Mouse (Mus musculus) embryonic facial prominence, embryonic 12.5 days (tissue): Measurements from ENCODE around the gene Nfkbil1. TPM values are rescaled to one million over a fixed set of nuclear protein-coding genes. Genes with fewer than 3 reads are reported as not detected.

Experiments
- ATAC-seq: fragments of 200-750 bp; cut with Nextera tagmentation; 2 replicates; pipeline ENCODE4 v1.8.0; 2017; ENCODE audit not compliant: insufficient number of reproducible peaks, insufficient read depth, low FRiP score, low TSS enrichment
- H3K27ac ChIP-seq: fragments of 300-500 bp; sonication (generic); 2 replicates; pipeline ENCODE4 v1.5.1; 2016; ENCODE audit warnings: mild to moderate bottlenecking
- H3K27me3 ChIP-seq: fragments of 300-500 bp; sonication (generic); 2 replicates; pipeline ENCODE4 v1.6.1; 2016; ENCODE audit warnings: mild to moderate bottlenecking, moderate library complexity
- H3K36me3 ChIP-seq: fragments of 300-500 bp; sonication (generic); 2 replicates; pipeline ENCODE4 v1.6.1; 2016; ENCODE audit warnings: mild to moderate bottlenecking
- H3K4me1 ChIP-seq: fragments of 300-500 bp; sonication (generic); 2 replicates; pipeline ENCODE4 v1.6.1; 2016
- H3K4me2 ChIP-seq: fragments of 300-500 bp; sonication (generic); replicated peaks from 2 replicates; pipeline ENCODE4 v1.6.1; 2016; ENCODE audit warnings: mild to moderate bottlenecking, moderate library complexity
- H3K4me3 ChIP-seq: fragments of 300-500 bp; sonication (generic); 2 replicates; pipeline ENCODE4 v1.5.1; 2016; ENCODE audit warnings: mild to moderate bottlenecking
- H3K9ac ChIP-seq: fragments of 300-500 bp; sonication (generic); 2 replicates; pipeline ENCODE4 v1.6.1; 2016; ENCODE audit warnings: mild to moderate bottlenecking, moderate library complexity
- H3K9me3 ChIP-seq: fragments of 300-500 bp; sonication (generic); 2 replicates; pipeline ENCODE4 v1.6.1; 2016; ENCODE audit warnings: mild to moderate bottlenecking, moderate library complexity
- WGBS: fragments of 180-500 bp; shearing (Covaris S2); methylation state at CpG from one replicate; pipeline ENCODE4 v1.1.7; 2016; 5-methylcytosine and 5-hydroxymethylcytosine counted together
- polyA plus RNA-seq: library from polyadenylated mRNA; unstranded; fragments of >200 nt; fragmentation: Nextera tagmentation; extraction: Ambion mirVana; gene quantifications from 2 replicates; pipeline ENCODE4 v1.2.1, GENCODE M21; 2016

Nfkbil1 gene
- polyA plus RNA-seq, 1 experiment from 2014 or later = 13.0 TPM

DNA sequence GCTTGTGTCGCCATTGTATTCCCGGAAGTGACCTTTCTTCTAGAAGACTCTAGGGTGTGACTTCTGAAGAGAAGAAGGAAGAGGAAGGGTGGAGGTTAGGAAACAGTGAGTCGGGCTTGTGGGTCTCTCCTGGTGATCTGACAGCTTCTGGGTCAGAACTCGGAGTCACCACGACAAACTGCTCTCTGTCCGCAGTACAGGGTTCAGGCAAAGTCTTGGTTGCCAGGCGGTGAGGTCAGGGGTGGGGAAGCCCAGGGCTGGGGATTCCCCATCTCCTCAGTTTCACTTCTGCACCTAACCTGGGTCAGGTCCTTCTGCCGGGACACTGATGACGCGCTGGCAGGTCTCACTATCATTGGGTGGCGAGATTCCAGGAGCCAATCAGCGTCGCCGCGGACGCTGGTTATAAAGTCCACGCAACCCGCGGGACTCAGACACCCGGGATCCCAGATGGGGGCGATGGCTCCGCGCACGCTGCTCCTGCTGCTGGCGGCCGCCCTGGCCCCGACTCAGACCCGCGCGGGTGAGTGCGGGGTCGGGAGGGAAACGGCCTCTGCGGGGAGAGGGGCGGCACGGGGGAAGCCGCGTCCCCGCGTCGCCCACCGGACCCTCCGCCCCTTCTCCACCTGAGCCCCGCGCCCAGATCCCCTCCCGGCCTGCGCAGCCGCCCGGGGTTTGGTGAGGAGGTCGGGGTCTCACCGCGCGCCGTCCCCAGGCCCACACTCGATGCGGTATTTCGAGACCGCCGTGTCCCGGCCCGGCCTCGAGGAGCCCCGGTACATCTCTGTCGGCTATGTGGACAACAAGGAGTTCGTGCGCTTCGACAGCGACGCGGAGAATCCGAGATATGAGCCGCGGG is 27.3 kb upstream of the Nfkbil1 start, which contains the start of gene H2-D1:
H2-D1 (plus strand) TSS at position 67 of the 859 bp plus-strand sequence.
- no peaks in the 10 kb centered on the region for H3K9me3 ChIP-seq
- no peak within 1 kb of the TSS for H3K27ac ChIP-seq
- WGBS = under 1% methylated on average over 73 of the region's 73 CpGs
- ATAC-seq = peak; percentile 86
- H3K36me3 ChIP-seq = no peaks in the 10 kb centered on the region
- no peaks in the 10 kb centered on the region; the same call in 1 of the 2 replicates for H3K4me1 ChIP-seq
- peak within 1 kb of the TSS; percentile 99 for H3K4me2 ChIP-seq
- H3K27me3 ChIP-seq = peaks cover 50% of the 10 kb centered on the region
- peak within 1 kb of the TSS; percentile 59 for H3K9ac ChIP-seq
- H3K4me3 ChIP-seq = peak within 1 kb of the TSS; percentile 61

DNA sequence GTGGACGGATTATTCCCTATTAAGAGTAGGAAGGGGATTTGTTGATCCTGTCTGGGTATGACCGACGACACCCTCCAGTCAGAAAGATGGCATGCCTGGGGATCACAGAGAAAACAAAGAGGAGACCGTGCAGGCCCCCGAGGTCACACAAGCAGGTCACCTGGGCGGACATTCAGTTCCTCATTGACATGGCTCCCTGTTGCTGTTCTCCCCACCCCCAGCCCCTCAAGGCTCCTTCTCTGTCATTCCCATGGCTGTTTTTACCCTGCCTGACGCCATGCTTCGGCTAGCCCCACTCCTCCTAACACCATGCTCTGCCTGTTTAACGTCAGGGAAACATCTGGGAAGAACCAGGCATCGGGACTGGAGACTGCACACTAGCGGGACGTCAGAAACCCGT is 26.1 kb upstream of the Nfkbil1 start:
- H3K27me3 ChIP-seq = peaks cover 50% of the 10 kb centered on the region
- no peak for ATAC-seq
- WGBS = 69% methylated on average over 13 of the region's 13 CpGs

DNA sequence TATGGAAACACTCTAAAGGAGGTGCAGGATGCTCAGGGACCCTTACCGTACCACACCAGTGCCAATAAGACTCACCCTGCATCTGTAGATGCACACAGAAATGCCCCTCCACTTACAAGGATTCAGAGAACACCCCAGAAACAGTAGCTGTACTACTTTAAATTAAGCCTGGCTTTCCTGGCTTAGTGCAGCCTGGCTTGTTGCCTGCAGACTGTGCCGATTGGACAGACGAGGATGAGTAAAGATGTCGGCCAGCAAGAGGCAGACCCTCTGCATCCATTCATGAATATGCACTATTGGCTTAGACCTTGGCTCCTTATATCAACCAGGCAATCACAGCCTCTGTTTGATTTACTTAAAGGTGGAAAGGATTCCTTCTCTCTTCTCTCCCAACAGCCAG is 24.0 kb upstream of the Nfkbil1 start:
- no peak overlapping the region for H3K4me3 ChIP-seq
- no peak overlapping the region for H3K9ac ChIP-seq
- no peaks in the 10 kb centered on the region for H3K36me3 ChIP-seq
- H3K4me2 ChIP-seq = no peak overlapping the region
- no peak for ATAC-seq
- WGBS = 75% methylated on average over 4 of the region's 4 CpGs
- no peaks in the 10 kb centered on the region for H3K9me3 ChIP-seq
- no peaks in the 10 kb centered on the region; the same call in 1 of the 2 replicates for H3K4me1 ChIP-seq
- H3K27me3 ChIP-seq = peaks cover 41% of the 10 kb centered on the region
- no peak overlapping the region for H3K27ac ChIP-seq

More for the DNA sequence above, 26.1 kb upstream of the Nfkbil1 start:
- H3K4me3 ChIP-seq = no peak overlapping the region
- no peak overlapping the region for H3K9ac ChIP-seq
- no peaks in the 10 kb centered on the region for H3K9me3 ChIP-seq
- no peaks in the 10 kb centered on the region for H3K36me3 ChIP-seq
- no peak overlapping the region for H3K27ac ChIP-seq
- H3K4me1 ChIP-seq = no peaks in the 10 kb centered on the region; the same call in 1 of the 2 replicates
- no peak overlapping the region for H3K4me2 ChIP-seq

DNA sequence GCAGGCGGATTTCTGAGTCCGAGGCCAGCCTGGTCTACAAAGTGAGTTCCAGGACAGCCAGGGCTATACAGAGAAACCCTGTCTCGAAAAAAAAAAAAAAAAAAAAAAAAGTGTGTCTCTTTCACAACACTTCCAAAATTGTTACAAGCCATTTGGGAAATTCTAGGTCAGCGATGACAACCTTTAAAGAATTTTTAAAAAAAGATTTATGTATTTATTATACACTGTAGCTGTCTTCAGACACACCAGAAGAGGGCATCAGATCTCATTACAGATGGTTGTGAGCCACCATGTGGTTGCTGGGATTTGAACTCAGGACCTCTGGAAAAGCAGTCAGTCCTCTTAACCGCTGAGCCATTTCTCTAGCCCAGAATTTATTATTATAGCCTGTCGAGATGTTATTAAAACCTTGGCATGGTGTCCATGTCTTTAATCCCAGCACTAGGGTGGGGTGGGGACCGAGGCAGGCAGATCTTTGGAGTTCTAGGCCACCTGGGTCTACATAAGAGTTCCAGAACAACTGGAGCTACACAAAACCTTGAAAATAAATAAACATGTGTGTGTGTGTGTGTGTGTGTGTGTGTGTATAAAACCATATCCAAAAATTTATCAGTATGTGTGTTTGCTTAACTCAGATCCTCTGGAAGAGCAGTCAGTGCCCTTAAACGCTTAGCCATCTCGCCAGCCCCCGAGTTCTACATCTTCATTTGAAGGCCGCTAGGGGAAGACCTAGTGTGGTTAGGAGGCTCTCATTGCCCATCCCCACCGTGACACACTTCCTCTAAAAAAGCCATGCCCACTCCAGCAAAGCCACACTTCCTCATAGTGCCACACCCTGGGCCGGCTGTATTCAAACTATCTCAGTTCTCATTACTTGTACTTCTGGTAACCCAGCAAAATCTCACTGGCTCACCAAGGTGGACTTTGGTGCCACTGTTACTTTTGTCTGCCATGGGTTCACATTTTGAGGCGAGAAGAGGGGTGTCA is 23.2 kb upstream of the Nfkbil1 start:
- WGBS = 62% methylated on average over 13 of the region's 14 CpGs
- H3K27me3 ChIP-seq = peaks cover 32% of the 10 kb centered on the region

DNA sequence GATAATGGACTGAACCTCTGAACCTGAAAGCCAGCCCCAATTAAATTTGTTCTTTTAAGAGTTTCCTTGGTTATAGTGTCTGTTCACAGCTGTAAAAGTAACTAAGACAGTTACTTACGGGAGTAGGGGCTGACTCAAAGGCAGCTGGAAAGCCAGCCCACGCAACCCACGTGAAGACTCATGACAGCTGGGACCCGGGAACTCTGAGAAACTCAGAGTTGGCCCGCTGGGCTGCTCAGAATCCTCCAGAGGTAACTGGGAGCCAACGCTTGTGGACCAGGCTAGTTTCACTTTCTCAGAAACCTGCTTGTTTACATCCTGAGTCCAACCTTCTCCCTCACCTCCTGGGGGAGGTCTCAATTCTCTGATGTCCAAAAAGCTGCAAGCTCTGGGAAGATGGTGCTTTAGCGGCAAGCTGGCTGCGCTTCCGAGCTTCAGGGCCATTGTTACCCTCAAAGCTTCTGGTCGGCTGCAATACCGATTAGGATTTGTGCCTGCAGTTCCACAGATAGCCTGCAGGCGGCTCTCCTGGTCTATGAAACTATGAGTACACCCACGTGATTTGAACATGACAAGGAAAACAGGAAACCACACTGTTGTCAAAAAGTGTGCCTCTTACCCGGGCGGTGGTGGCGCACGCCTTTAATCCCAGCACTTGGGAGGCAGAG is 22.4 kb upstream of the Nfkbil1 start:
- Histone ChIP-seq H3K36me3 (peaks cover 13% of the 10 kb centered on the region), H3K4me2 (0 out of 2 replicates have a peak overlapping the region, but pooled peaks have one; percentile 9), H3K4me1 (no peaks in the 10 kb centered on the region), H3K9ac (no peak overlapping the region), H3K9me3 (no peaks in the 10 kb centered on the region), H3K27ac (no peak overlapping the region), H3K27me3 (peaks cover 24% of the 10 kb centered on the region), H3K4me3 (0 out of 2 replicates have a peak overlapping the region, but pooled peaks have one; percentile 6)
- WGBS = 16% methylated on average over 17 of the region's 17 CpGs
- ATAC-seq = no peak

More for the DNA sequence above, 23.2 kb upstream of the Nfkbil1 start:
- no peak overlapping the region for H3K27ac ChIP-seq
- H3K9ac ChIP-seq = no peak overlapping the region
- H3K4me3 ChIP-seq = no peak overlapping the region
- no peaks in the 10 kb centered on the region for H3K9me3 ChIP-seq
- H3K4me2 ChIP-seq = no peak overlapping the region
- H3K36me3 ChIP-seq = peaks cover 5% of the 10 kb centered on the region
- no peak for ATAC-seq
- no peaks in the 10 kb centered on the region; the same call in 1 of the 2 replicates for H3K4me1 ChIP-seq

DNA sequence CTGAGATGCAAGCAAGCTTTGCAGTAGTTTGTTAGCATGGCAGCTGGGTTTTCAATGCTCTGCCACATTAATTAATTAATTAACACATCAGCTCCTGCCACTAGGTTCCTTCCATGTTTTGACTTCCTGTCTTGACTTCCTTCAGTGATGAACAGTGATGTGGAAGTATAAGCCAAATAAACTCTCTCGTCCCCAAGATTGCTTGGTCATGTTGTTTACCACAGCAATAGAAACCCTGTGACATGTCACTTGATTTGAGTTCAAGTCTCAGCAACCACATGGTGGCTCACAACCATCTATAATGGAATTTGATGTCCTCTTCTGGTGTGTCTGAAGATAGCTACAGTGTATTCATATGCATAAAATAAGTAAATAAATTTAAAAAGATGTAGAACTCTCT is 21.8 kb upstream of the Nfkbil1 start:
- H3K9me3 ChIP-seq = no peaks in the 10 kb centered on the region
- H3K27me3 ChIP-seq = peaks cover 19% of the 10 kb centered on the region; the same call in 1 of the 2 replicates
- no peak overlapping the region for H3K9ac ChIP-seq
- ATAC-seq = no peak
- WGBS = 80% methylated on average over 1 of the region's 1 CpGs
- H3K27ac ChIP-seq = no peak overlapping the region
- H3K4me3 ChIP-seq = no peak overlapping the region
- no peaks in the 10 kb centered on the region for H3K4me1 ChIP-seq
- no peak overlapping the region for H3K4me2 ChIP-seq
- H3K36me3 ChIP-seq = peaks cover 19% of the 10 kb centered on the region

DNA sequence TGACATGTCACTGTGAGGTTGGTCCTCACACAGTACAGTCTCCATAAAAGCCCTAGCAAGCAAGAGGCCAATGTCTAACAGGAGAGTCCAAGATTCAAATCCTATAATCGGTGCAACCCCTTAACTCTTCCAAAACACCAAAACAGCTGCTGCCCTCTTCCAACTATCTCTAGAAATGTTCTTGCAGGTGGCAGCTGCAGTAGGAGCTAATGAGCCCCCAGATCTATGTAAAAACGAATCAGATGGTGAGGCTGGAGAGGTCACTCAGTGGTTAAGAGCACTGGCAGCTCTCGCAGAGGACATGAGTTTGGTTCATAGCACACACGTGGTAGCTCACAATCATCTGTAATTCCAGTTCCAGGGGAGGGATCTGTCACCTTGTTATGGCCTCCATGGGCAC is 20.1 kb upstream of the Nfkbil1 start:
- 51% methylated on average over 4 of the region's 4 CpGs for WGBS

DNA sequence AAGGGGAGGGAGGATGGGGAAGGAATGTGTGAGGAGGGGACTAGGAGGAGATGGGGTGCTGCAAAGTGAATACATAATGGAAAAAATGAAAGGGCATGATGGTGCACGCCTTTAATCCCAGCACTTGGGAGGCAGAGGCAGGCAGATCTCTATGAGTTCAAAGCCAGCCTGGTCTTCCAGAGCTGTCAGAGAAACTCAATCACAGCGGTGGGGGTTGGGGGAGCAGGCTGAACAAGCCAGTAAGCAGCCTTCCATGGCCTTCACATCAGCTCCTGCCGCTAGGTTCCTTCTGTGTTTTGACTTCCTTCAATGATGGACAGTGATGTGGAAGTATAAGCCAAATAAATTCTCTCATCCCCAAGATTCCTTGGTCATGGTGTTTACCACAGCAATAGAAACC is 19.7 kb upstream of the Nfkbil1 start:
- ATAC-seq = no peak
- H3K9me3 ChIP-seq = no peaks in the 10 kb centered on the region
- WGBS = 75% methylated on average over 3 of the region's 3 CpGs

More for the DNA sequence above, 20.1 kb upstream of the Nfkbil1 start:
- H3K27me3 ChIP-seq = 0 out of 2 replicates have a peak, but pooled peaks cover 4% of the 10 kb centered on the region
- H3K4me1 ChIP-seq = no peaks in the 10 kb centered on the region
- no peak for ATAC-seq
- H3K9ac ChIP-seq = no peak overlapping the region
- no peak overlapping the region for H3K27ac ChIP-seq
- no peaks in the 10 kb centered on the region for H3K9me3 ChIP-seq
- no peak overlapping the region for H3K4me3 ChIP-seq
- no peak overlapping the region for H3K4me2 ChIP-seq
- H3K36me3 ChIP-seq = peaks cover 34% of the 10 kb centered on the region

DNA sequence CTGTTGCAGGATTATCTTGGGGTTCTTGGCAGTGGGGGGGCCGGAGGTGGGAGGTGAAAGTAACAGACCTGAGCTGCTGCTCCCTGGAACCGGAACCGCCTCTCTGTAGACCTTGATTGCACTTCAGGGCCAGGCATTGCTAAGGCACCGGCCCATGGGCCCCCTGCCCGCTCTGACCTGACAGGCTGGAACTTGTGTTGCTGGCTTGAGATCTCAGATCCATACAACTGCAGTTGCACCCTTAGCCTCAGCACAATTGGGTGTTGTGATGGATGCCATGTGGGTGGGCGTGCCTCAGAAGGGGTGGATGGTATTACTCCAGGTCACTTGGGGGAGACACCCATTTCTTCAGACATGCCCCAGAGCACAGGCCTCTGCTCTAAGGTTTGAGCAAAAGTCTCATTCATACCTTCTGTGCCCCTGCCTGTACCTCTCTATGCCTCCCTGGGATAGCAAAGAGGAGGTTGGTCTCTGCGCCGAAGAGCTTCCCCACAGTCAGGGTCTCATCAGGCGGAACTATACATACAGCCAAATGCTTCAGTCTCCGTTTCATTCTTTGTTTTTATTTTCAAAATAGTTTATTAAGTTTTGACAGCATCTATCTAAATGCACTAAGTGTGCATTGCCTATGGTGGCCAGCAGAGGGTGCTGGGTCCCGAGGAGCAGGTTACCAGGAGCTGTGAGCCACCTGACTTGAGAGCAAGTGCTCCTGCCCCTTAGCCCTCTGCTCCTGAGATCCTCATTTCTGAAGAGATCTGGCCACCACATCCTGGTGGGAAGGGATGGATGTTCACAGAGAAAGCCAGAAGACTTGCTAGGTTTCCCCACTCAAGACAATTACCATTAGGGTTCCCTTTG is 18.9 kb upstream of the Nfkbil1 start:
- 60% methylated on average over 11 of the region's 11 CpGs for WGBS
- ATAC-seq = no peak
- no peak overlapping the region for H3K4me3 ChIP-seq
- no peak overlapping the region for H3K4me2 ChIP-seq
- no peak overlapping the region for H3K27ac ChIP-seq
- H3K9me3 ChIP-seq = no peaks in the 10 kb centered on the region
- no peaks in the 10 kb centered on the region for H3K27me3 ChIP-seq
- H3K36me3 ChIP-seq = peaks cover 46% of the 10 kb centered on the region
- H3K4me1 ChIP-seq = no peaks in the 10 kb centered on the region
- H3K9ac ChIP-seq = no peak overlapping the region

More for the DNA sequence above, 19.7 kb upstream of the Nfkbil1 start:
- no peak overlapping the region for H3K4me2 ChIP-seq
- H3K4me1 ChIP-seq = no peaks in the 10 kb centered on the region
- no peak overlapping the region for H3K27ac ChIP-seq
- H3K4me3 ChIP-seq = no peak overlapping the region
- peaks cover 38% of the 10 kb centered on the region for H3K36me3 ChIP-seq
- H3K9ac ChIP-seq = no peak overlapping the region
- H3K27me3 ChIP-seq = no peaks in the 10 kb centered on the region

DNA sequence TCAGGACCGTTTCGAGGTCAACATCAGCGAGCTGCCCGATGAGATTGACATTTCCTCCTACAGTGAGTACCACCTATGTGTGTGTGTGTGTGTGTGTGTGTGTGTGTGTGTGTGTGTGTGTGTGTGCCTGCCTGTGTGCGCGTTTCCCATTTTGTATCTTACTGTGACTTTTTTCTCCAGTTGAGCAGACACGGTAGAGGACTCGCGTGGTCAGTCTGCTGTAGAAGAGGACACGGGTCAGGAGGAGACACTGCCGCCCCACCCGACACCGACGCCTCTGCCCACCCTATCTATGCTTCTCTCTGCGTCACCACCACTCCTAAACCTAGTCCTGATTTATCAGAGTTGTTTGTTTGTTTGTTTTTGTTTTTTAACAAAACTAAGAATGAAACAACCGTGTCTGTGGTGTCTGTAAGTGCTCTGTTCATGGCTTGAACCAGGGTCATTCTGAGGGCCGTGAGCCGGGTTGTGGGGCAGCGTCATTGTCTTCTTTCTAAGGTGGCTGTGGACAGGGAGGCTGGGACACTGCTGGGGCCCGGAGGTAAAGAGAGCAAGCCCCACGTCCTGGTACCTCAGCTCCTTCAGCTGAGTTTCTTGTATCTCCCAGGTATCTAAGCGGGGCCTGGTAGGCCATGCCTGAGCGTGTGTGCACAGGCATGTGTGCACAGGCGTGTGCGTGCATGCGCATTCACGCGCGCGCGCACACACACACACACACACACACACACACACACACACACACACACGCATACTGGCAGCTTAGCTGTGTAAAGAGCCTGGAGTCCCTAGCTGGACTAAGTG is 17.9 kb upstream of the Nfkbil1 start:
- H3K27ac ChIP-seq = no peak overlapping the region
- H3K27me3 ChIP-seq = no peaks in the 10 kb centered on the region
- no peaks in the 10 kb centered on the region for H3K9me3 ChIP-seq
- H3K9ac ChIP-seq = no peak overlapping the region
- H3K4me3 ChIP-seq = no peak overlapping the region
- H3K4me1 ChIP-seq = no peaks in the 10 kb centered on the region
- WGBS = 90% methylated on average over 32 of the region's 32 CpGs
- no peak overlapping the region for H3K4me2 ChIP-seq
- no peak for ATAC-seq
- peaks cover 56% of the 10 kb centered on the region for H3K36me3 ChIP-seq
